Mouse (Mus musculus): ENCODE measurements at regions not wholly inside any gene's neighbourhood (a gene's known extent, or its start where the extent isn't known, plus 50 kb on each side); places are given as distances from the start of the nearest gene placed in this dataset.

GRCm38 (mm10) chr6:94818220-94818619, 118.3 kb upstream of the Lrig1 start:
- DNase-seq (ENCODE audit: low spot score in 2 of 2): no peak

GRCm38 (mm10) chr6:94816161-94816560, 116.2 kb upstream of the Lrig1 start:
- DNase-seq (ENCODE audit: low spot score in 2 of 2): no peak

GRCm38 (mm10) chr6:94814711-94815110, 114.8 kb upstream of the Lrig1 start:
- DNase-seq (ENCODE audit: low spot score in 2 of 2): no peak

GRCm38 (mm10) chr6:94813481-94814148, 113.7 kb upstream of the Lrig1 start:
- DNase-seq (ENCODE audit: low spot score in 2 of 2): no peak

GRCm38 (mm10) chr6:94811846-94812245, 111.9 kb upstream of the Lrig1 start:
- DNase-seq (ENCODE audit: low spot score in 2 of 2): no peak

GRCm38 (mm10) chr6:94807216-94807615, 107.3 kb upstream of the Lrig1 start:
- no peak for DNase-seq (ENCODE audit: low spot score in 2 of 2)

- no peak for DNase-seq (ENCODE audit: low spot score in 2 of 2)
Observed at GRCm38 (mm10) chr6:94806481-94807160, 106.7 kb upstream of the Lrig1 start.

- no peak for DNase-seq (ENCODE audit: low spot score in 2 of 2)
Observed at GRCm38 (mm10) chr6:94805685-94806084, 105.7 kb upstream of the Lrig1 start.

- no peak for DNase-seq (ENCODE audit: low spot score in 2 of 2)
Observed at GRCm38 (mm10) chr6:94804284-94804815, 104.4 kb upstream of the Lrig1 start.

- no peak for DNase-seq (ENCODE audit: low spot score in 2 of 2)
Observed at GRCm38 (mm10) chr6:94801039-94801438, 101.1 kb upstream of the Lrig1 start.

- DNase-seq (ENCODE audit: low spot score in 2 of 2): no peak
Observed at GRCm38 (mm10) chr6:94798545-94799211, 98.7 kb upstream of the Lrig1 start.

GRCm38 (mm10) chr6:94795442-94795841, 95.5 kb upstream of the Lrig1 start:
- no peak for DNase-seq (ENCODE audit: low spot score in 2 of 2)

GRCm38 (mm10) chr6:94793555-94793954, 93.6 kb upstream of the Lrig1 start:
- DNase-seq (ENCODE audit: low spot score in 2 of 2): no peak

GRCm38 (mm10) chr6:94792312-94792711, 92.4 kb upstream of the Lrig1 start:
- DNase-seq (ENCODE audit: low spot score in 2 of 2): no peak

- DNase-seq (ENCODE audit: low spot score in 2 of 2): no peak
Observed at GRCm38 (mm10) chr6:94789308-94789763, 89.4 kb upstream of the Lrig1 start.

GRCm38 (mm10) chr6:94783471-94783870, 83.5 kb upstream of the Lrig1 start:
- no peak for DNase-seq (ENCODE audit: low spot score in 2 of 2)

- no peak for DNase-seq (ENCODE audit: low spot score in 2 of 2)
Observed at GRCm38 (mm10) chr6:94780621-94781020, 80.7 kb upstream of the Lrig1 start.

GRCm38 (mm10) chr6:94779854-94780253, 79.9 kb upstream of the Lrig1 start:
- no peak for DNase-seq (ENCODE audit: low spot score in 2 of 2)

- no peak for DNase-seq (ENCODE audit: low spot score in 2 of 2)
Observed at GRCm38 (mm10) chr6:94779213-94779612, 79.3 kb upstream of the Lrig1 start.

GRCm38 (mm10) chr6:94778797-94779196, 78.8 kb upstream of the Lrig1 start:
- no peak for DNase-seq (ENCODE audit: low spot score in 2 of 2)

- no peak for DNase-seq (ENCODE audit: low spot score in 2 of 2)
Observed at GRCm38 (mm10) chr6:94776585-94776984, 76.6 kb upstream of the Lrig1 start.

- DNase-seq (ENCODE audit: low spot score in 2 of 2): no peak
Observed at GRCm38 (mm10) chr6:94774871-94775270, 74.9 kb upstream of the Lrig1 start.

All from natural killer cell, adult 2 months (primary cell).